Mouse (Mus musculus): ENCODE measurements around the gene Grifin.
A peak's percentile ranks its signal among the peaks of the same experiment; 100 is the strongest.

Grifin gene

DNA sequence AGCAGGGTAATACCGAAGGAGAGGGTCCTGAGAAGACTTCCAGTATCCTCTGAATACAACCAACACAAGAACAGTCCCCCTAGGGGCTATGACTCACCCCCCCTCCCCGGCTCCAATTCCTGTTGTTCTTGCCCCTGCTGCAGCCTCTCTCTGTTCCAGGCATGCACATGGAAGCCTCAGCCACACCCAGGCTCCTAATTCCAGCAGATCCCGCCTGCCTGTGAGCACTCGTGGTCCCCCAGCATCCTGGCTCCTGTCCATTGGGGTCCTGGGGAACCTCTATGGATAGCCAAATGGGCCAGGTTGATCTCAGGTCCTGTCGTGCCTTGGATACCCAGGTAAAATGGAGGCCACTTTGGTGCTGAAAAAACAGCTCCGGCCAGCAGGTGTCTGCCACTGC, 19.2 kb downstream of the Grifin start:
- DNase-seq: no peak

- no peak for DNase-seq
Measured at GRCm38 (mm10) chr5:140542811-140543575, 21.9 kb downstream of the Grifin start.

- DNase-seq: peak; percentile 53 to 57
Measured at GRCm38 (mm10) chr5:140540106-140540505, 24.8 kb downstream of the Grifin start.

DNA sequence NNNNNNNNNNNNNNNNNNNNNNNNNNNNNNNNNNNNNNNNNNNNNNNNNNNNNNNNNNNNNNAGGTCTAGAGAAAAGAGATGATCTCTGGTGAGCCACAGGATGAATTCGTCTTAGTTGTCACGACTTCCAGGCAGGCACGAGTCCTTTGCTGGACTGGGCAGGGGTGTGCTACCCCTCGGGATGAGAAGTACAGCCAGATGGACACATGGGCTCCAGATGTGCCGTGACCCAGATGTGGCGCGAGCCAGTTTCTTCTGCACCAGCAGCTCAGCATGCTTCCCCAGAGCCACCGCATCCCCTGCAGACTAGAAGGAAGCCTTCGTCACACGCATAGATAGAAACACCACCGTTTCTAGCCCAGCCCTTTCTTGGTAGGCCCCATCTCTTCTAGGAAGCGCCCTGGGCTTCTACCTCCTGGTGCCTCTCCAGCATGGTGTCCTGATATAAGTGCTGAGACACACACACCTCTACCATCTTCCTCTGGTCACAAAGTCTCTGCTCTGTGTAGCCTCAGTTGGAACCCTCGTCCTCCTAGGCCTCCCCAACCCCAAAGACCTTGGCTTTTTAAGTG, 26.7 kb downstream of the Grifin start:
- no peak for DNase-seq

DNA sequence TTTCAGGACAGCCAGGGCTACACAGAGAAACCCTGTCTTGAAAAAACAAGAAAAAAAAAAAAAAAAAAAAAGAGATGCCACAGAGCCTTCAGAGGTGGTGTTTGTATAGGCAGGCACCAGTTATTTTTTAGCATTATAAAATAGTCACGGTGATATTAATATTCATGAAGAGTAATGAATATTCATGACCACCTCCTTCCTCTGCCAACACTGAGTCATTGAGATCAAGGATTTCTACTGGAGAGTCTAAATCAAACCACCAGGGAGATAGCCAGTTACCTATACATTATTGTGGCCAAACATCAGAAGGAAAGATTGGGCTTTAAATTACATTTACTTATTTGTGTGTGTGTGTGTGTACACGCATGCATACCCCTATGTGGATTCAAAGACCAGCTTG, 38.1 kb downstream of the Grifin start:
- no peak for DNase-seq

GRCm38 (mm10) chr5:140521196-140521595, 43.7 kb downstream of the Grifin start:
- DNase-seq: no peak

- DNase-seq: no peak
Measured at GRCm38 (mm10) chr5:140517921-140518230, 47.0 kb downstream of the Grifin start.

GRCm38 (mm10) chr5:140517159-140517920, 47.5 kb downstream of the Grifin start:
- no peak for DNase-seq

- DNase-seq: no peak
Measured at GRCm38 (mm10) chr5:140514799-140515486, 49.9 kb downstream of the Grifin start.

GRCm38 (mm10) chr5:140513921-140514320, 51.0 kb downstream of the Grifin start:
- DNase-seq: no peak

Measured in thymus, adult 18-20 months (tissue).